Mouse (Mus musculus) MEL (cell line): ENCODE results near the gene Klhl40. TPM values are rescaled to one million over a fixed set of nuclear protein-coding genes. Genes with fewer than 3 reads are reported as not detected.

Experiments
- DNase-seq: peaks from one replicate; pipeline ENCODE4 v3.0.0; 2011; ENCODE audit warnings: low read depth, low spot score
- H3K27ac ChIP-seq: 2 replicates; pipeline ENCODE4 v1.5.1; 2012; ENCODE audit warnings: low read depth, mild to moderate bottlenecking, control low read depth, low read length, moderate library complexity; ENCODE audit not compliant: control insufficient read depth
- H3K27me3 ChIP-seq, 2 experiments: fragments of 150-350 bp in 1 of 2; sonication (generic) in 1 of 2; 2 replicates each; pipeline ENCODE4 v1.6.1; 2012; ENCODE audit warnings: low read length in 2 of 2, mild to moderate bottlenecking in 2 of 2, improper control_type of control experiment in 1 of 2, moderate library complexity in 1 of 2; ENCODE audit not compliant: insufficient read depth in 2 of 2, control insufficient read depth in 1 of 2
- H3K36me3 ChIP-seq, 2 experiments: 2 replicates each; pipeline ENCODE4 v1.6.1; 2012 to 2014; ENCODE audit warnings: low read length in 2 of 2, improper control_type of control experiment in 1 of 2, inconsistent platforms in 1 of 2, mild to moderate bottlenecking in 1 of 2; ENCODE audit not compliant: insufficient read depth in 2 of 2, control insufficient read depth in 1 of 2
- H3K4me1 ChIP-seq, 2 experiments: fragments of 150-350 bp in 1 of 2; sonication (generic) in 1 of 2; 2 replicates each; pipeline ENCODE4 v1.6.1; 2012; ENCODE audit warnings: low read length in 2 of 2, improper control_type of control experiment in 1 of 2, mild to moderate bottlenecking in 1 of 2; ENCODE audit not compliant: insufficient read depth in 2 of 2, control insufficient read depth in 1 of 2
- H3K4me3 ChIP-seq, 2 experiments: fragments of 150-350 bp in 1 of 2; sonication (generic) in 1 of 2; 2 replicates each; pipeline ENCODE4 v1.5.1; 2012; ENCODE audit warnings: low read depth in 2 of 2, low read length in 2 of 2, mild to moderate bottlenecking in 2 of 2, moderate library complexity in 2 of 2, control low read depth in 1 of 2, improper control_type of control experiment in 1 of 2; ENCODE audit not compliant: control insufficient read depth in 1 of 2, insufficient read depth in 1 of 2
- H3K79me2 ChIP-seq: 2 replicates; pipeline ENCODE4 v1.6.1; 2012; ENCODE audit warnings: mild to moderate bottlenecking, low read length, moderate library complexity; ENCODE audit not compliant: control insufficient read depth, poor library complexity, insufficient read depth
- H3K9ac ChIP-seq: 2 replicates; pipeline ENCODE4 v1.6.1; 2012; ENCODE audit warnings: low read depth, mild to moderate bottlenecking, control low read depth, low read length, moderate library complexity; ENCODE audit not compliant: control insufficient read depth, poor library complexity, severe bottlenecking
- H3K9me3 ChIP-seq: fragments of 150-350 bp; sonication (generic); replicated peaks from 2 replicates; pipeline ENCODE4 v1.6.1; 2012; ENCODE audit warnings: mild to moderate bottlenecking, low read length, improper control_type of control experiment, moderate library complexity; ENCODE audit not compliant: insufficient read depth
- CHD1 ChIP-seq: IDR thresholded peaks from 2 replicates; pipeline ENCODE4 v1.6.1; 2012; ENCODE audit warnings: low read depth, mild to moderate bottlenecking, inconsistent platforms, low read length, improper control_type of control experiment
- CTCF ChIP-seq, 3 experiments: IDR thresholded peaks in 2 of 3; conservative IDR thresholded peaks in 1 of 3; 2 replicates each; pipeline ENCODE4 v1.5.1; 2011 to 2012; ENCODE audit warnings: low read length in 3 of 3, low read depth in 2 of 3, mild to moderate bottlenecking in 2 of 3, improper control_type of control experiment in 1 of 3, inconsistent platforms in 1 of 3, mixed read lengths in 1 of 3, moderate library complexity in 1 of 3; ENCODE audit not compliant: control insufficient read depth in 1 of 3, insufficient read depth in 1 of 3, poor library complexity in 1 of 3, severe bottlenecking in 1 of 3
- E2F4 ChIP-seq: IDR thresholded peaks from 2 replicates; pipeline ENCODE4 v1.6.1; 2011; ENCODE audit warnings: low read depth, low read length, improper control_type of control experiment, borderline replicate concordance
- ELF1 ChIP-seq: IDR thresholded peaks from 2 replicates; pipeline ENCODE4 v1.6.1; 2014; ENCODE audit warnings: low read depth, mild to moderate bottlenecking, inconsistent platforms, low read length, improper control_type of control experiment, moderate library complexity
- EP300 ChIP-seq, 2 experiments: IDR thresholded peaks; 2 replicates each; pipeline ENCODE4 v1.6.1; 2011; ENCODE audit warnings: improper control_type of control experiment in 2 of 2, low read length in 2 of 2, low read depth in 1 of 2, mild to moderate bottlenecking in 1 of 2
- GABPA ChIP-seq: IDR thresholded peaks from 2 replicates; pipeline ENCODE4 v1.6.1; 2012; ENCODE audit warnings: low read depth, mild to moderate bottlenecking, inconsistent platforms, low read length, improper control_type of control experiment, moderate library complexity
- GATA1 ChIP-seq: IDR thresholded peaks from 2 replicates; pipeline ENCODE4 v1.6.1; 2011; ENCODE audit warnings: low read depth, low read length, improper control_type of control experiment
- HCFC1 ChIP-seq: IDR thresholded peaks from 2 replicates; pipeline ENCODE4 v1.6.1; 2012; ENCODE audit warnings: low read depth, mild to moderate bottlenecking, inconsistent platforms, low read length, improper control_type of control experiment, moderate library complexity
- JUND ChIP-seq: IDR thresholded peaks from 2 replicates; pipeline ENCODE4 v1.6.1; 2011; ENCODE audit warnings: low read depth, mild to moderate bottlenecking, improper control_type of control experiment, low read length
- MAFK ChIP-seq: IDR thresholded peaks from 2 replicates; pipeline ENCODE4 v1.6.1; 2011; ENCODE audit warnings: low read depth, mild to moderate bottlenecking, low read length, improper control_type of control experiment, borderline replicate concordance
- MAX ChIP-seq: IDR thresholded peaks from 2 replicates; pipeline ENCODE4 v1.6.1; 2011; ENCODE audit warnings: low read length, improper control_type of control experiment
- MXI1 ChIP-seq: IDR thresholded peaks from 2 replicates; pipeline ENCODE4 v1.6.1; 2011; ENCODE audit warnings: mild to moderate bottlenecking, low read depth, low read length, improper control_type of control experiment
- MYB ChIP-seq: IDR thresholded peaks from 2 replicates; pipeline ENCODE4 v1.6.1; 2011; ENCODE audit warnings: mild to moderate bottlenecking, low read depth, low read length, improper control_type of control experiment
- NELFE ChIP-seq: IDR thresholded peaks from 2 replicates; pipeline ENCODE4 v1.6.1; 2011; ENCODE audit warnings: low read depth, low read length, improper control_type of control experiment
- RAD21 ChIP-seq: IDR thresholded peaks from 2 replicates; pipeline ENCODE4 v1.6.1; 2011; ENCODE audit warnings: mild to moderate bottlenecking, low read depth, low read length, improper control_type of control experiment
- SMC3 ChIP-seq: IDR thresholded peaks from 2 replicates; pipeline ENCODE4 v1.6.1; 2011; ENCODE audit warnings: low read depth, low read length, improper control_type of control experiment
- TCF12 ChIP-seq: IDR thresholded peaks from 2 replicates; pipeline ENCODE4 v1.6.1; 2014; ENCODE audit warnings: low read depth, mild to moderate bottlenecking, inconsistent platforms, low read length, improper control_type of control experiment, moderate library complexity
- ZC3H11A ChIP-seq: IDR thresholded peaks from 2 replicates; pipeline ENCODE4 v1.6.1; 2012; ENCODE audit warnings: low read depth, mild to moderate bottlenecking, inconsistent platforms, low read length, improper control_type of control experiment
- ZKSCAN1 ChIP-seq: IDR thresholded peaks from 2 replicates; pipeline ENCODE4 v1.6.1; 2012; ENCODE audit warnings: low read depth, mild to moderate bottlenecking, inconsistent platforms, low read length, improper control_type of control experiment, moderate library complexity
- ZMIZ1 ChIP-seq: IDR thresholded peaks from 2 replicates; pipeline ENCODE4 v1.6.1; 2012; ENCODE audit warnings: low read depth, mild to moderate bottlenecking, inconsistent platforms, low read length, improper control_type of control experiment, moderate library complexity
- polyA plus RNA-seq, 2 experiments: library from polyadenylated mRNA; stranded (reverse) in 1 of 2; unstranded in 1 of 2; fragments of >175 nt in 1 of 2; fragments of >200 nt in 1 of 2; gene quantifications; 2 replicates each; pipeline versions ENCODE4 v1.2.1 to v1.2.4; 2012; ENCODE audit warnings: low replicate concordance in 2 of 2, low read depth in 1 of 2; ENCODE audit not compliant: insufficient read length in 2 of 2, insufficient read depth in 1 of 2, missing spikeins in 1 of 2
- total RNA-seq: library from RNA; depleted of rRNA; stranded (reverse); fragments of 300-350 nt; gene quantifications from 2 replicates; pipeline ENCODE4 v1.2.3, GENCODE M21; 2012

Gene Klhl40
- total and polyA plus RNA-seq, 3 experiments: not detected

GRCm38 (mm10) chr9:121776511-121776910 lies 896 bp upstream of the Klhl40 start:
- Histone ChIP-seq H3K4me3 (no peak overlapping the region), H3K27me3 (no peaks in the 10 kb centered on the region), H3K27ac (no peak overlapping the region), H3K9me3 (no peaks in the 10 kb centered on the region), H3K4me1 (no peaks in the 10 kb centered on the region), H3K36me3 (no peaks in the 10 kb centered on the region), H3K79me2 (no peaks in the 10 kb centered on the region), H3K9ac (no peak overlapping the region)
- no peak for DNase-seq
- TF ChIP-seq ZKSCAN1 (no peak), MAX (no peak), CHD1 (no peak), HCFC1 (no peak), MXI1 (no peak)

- no peaks in the 10 kb centered on the region for H3K36me3 ChIP-seq
- no peak for TF ChIP-seq EP300 (IDR thresholded peaks at IDR 0.05; ENCODE audit: low read depth in 1 of 2, low read length in 2 of 2)
- no peak for TF ChIP-seq MAFK
- no peak for TF ChIP-seq SMC3
- TF ChIP-seq TCF12: no peak
- no peak for TF ChIP-seq MYB
- TF ChIP-seq ZMIZ1: no peak
- no peak for TF ChIP-seq GATA1
- TF ChIP-seq RAD21: no peak
- no peak for TF ChIP-seq MXI1
- TF ChIP-seq JUND: no peak
- no peak for TF ChIP-seq E2F4
- TF ChIP-seq ZC3H11A: no peak
- TF ChIP-seq ELF1: no peak
- no peak for TF ChIP-seq ZKSCAN1
- TF ChIP-seq HCFC1: no peak
- TF ChIP-seq NELFE: no peak
- no peak for TF ChIP-seq GABPA
- no peak for TF ChIP-seq MAX
- TF ChIP-seq CTCF (IDR thresholded peaks at IDR 0.05 in 2 of 3, conservative IDR thresholded peaks at IDR 0.05 in 1 of 3; ENCODE audit: control insufficient read depth in 1 of 3, insufficient read depth in 1 of 3, low read depth in 2 of 3, low read length in 3 of 3, poor library complexity in 1 of 3, severe bottlenecking in 1 of 3): no peak
- no peak overlapping the region for H3K9ac ChIP-seq
- H3K27ac ChIP-seq: no peak overlapping the region
- no peaks in the 10 kb centered on the region for H3K27me3 ChIP-seq
- H3K4me1 ChIP-seq: no peaks in the 10 kb centered on the region
- H3K9me3 ChIP-seq: no peaks in the 10 kb centered on the region
- no peaks in the 10 kb centered on the region for H3K79me2 ChIP-seq
- no peak overlapping the region for H3K4me3 ChIP-seq
- no peak for DNase-seq
These were observed 738 bp downstream of the Klhl40 start for GRCm38 (mm10) chr9:121778066-121778624.
